Comparison of ENCODE assay signal across 13 mouse cellular contexts in the genomic region with DNA sequence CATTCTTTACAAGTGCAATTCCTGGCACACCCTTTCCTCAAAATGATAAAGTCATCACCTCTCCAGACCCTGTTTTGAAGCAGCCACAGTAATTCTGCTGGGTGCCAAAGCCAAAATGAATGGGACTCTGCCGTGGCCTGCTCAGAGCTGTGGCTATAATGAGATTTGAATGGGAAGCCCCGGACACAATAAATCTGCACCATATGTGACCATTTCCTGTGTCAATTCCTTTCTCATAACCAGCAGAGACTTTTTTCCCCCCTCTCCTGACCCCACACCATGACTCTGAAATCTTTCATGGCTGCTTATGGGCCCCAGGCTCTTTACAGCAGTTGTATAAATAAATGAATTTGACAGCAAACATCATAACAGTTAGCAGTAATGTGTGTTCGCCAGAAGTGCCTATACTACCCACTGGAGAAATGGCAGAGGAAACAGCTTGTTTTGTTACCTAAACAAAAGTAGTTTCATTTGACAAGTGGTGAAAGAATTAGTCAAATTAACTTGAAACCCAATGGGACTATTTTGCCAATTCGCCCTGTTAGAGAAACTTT.
A peak's percentile ranks its signal among the peaks of the same experiment; 100 is the strongest.
DNase-seq lines count a peak whose midpoint lies in the region; ATAC-seq lines count a peak whose summit lies in the region.
"Had no signal": no experiment of that assay in that cellular context is flagged by ENCODE, and none has a peak within 500 bp of the region (broad histone marks: within the 10 kb centered on the region; RNA-seq: fewer than 3 reads in every experiment).

No protein-coding gene starts in this region.

- H3K27ac ChIP-seq in embryonic facial prominence, embryonic 10.5 days (replicated peaks), result peak overlapping the region; percentile 27; the same call in 1 of the 2 replicates
- no peak overlapping the region for H3K27ac ChIP-seq in limb, embryonic 10.5 days
- no peak overlapping the region for H3K27ac ChIP-seq in neural tube, embryonic 12.5 days
- H3K27ac ChIP-seq: gastrocnemius, adult 2 months had no signal

- DNase-seq in embryo, embryonic 10 days (ENCODE audit: low spot score), result peak; percentile 50
- DNase-seq in embryonic facial prominence, embryonic 10.5 days (ENCODE audit: low spot score), result peak; percentile 52
- DNase-seq in limb, embryonic 10.5 days (ENCODE audit: low spot score), result peak; percentile 35
- DNase-seq in frontal cortex, postnatal 14 days (ENCODE audit: low spot score in 2 of 2), result no peak
- DNase-seq in MN1 (ENCODE audit: low spot score), result no peak
- DNase-seq in layer of hippocampus, adult 9-10 months (ENCODE audit: low spot score), result no peak
- DNase-seq: adrenal gland, postnatal 10 days; cerebellum, postnatal 14 days; gastrocnemius, adult 2 months; lung, adult 18-20 months had no signal

- H3K27me3 ChIP-seq in embryonic facial prominence, embryonic 10.5 days (replicated peaks; ENCODE audit: low read depth, poor library complexity, severe bottlenecking), result peaks cover 13% of the 10 kb centered on the region
- no peaks in the 10 kb centered on the region for H3K27me3 ChIP-seq in limb, embryonic 10.5 days (ENCODE audit: low read depth, poor library complexity, severe bottlenecking)
- no peaks in the 10 kb centered on the region for H3K27me3 ChIP-seq in neural tube, embryonic 12.5 days (replicated peaks)
- H3K27me3 ChIP-seq: CH12.LX; megakaryocyte, embryonic 14.5 days had no signal

- no peaks in the 10 kb centered on the region for H3K36me3 ChIP-seq in embryonic facial prominence, embryonic 10.5 days (replicated peaks)
- no peaks in the 10 kb centered on the region for H3K36me3 ChIP-seq in limb, embryonic 10.5 days
- H3K36me3 ChIP-seq in neural tube, embryonic 12.5 days, result no peaks in the 10 kb centered on the region

- H3K4me3 ChIP-seq in embryonic facial prominence, embryonic 10.5 days, result no peak overlapping the region
- H3K4me3 ChIP-seq in limb, embryonic 10.5 days, result no peak overlapping the region
- no peak overlapping the region for H3K4me3 ChIP-seq in neural tube, embryonic 12.5 days
- H3K4me3 ChIP-seq: gastrocnemius, adult 2 months; megakaryocyte, embryonic 14.5 days had no signal

- no peak overlapping the region for H3K4me2 ChIP-seq in neural tube, embryonic 12.5 days (replicated peaks)

- peak; percentile 60; the same call in 1 of the 2 replicates for ATAC-seq in neural tube, embryonic 12.5 days (ENCODE audit: low FRiP score, low read depth)

- H3K9me3 ChIP-seq in embryonic facial prominence, embryonic 10.5 days, result no peaks in the 10 kb centered on the region
- H3K9me3 ChIP-seq in limb, embryonic 10.5 days (replicated peaks), result no peaks in the 10 kb centered on the region
- H3K9me3 ChIP-seq in neural tube, embryonic 12.5 days, result no peaks in the 10 kb centered on the region
- H3K9me3 ChIP-seq: megakaryocyte, embryonic 14.5 days had no signal

- H3K9ac ChIP-seq in neural tube, embryonic 12.5 days, result no peak overlapping the region

- 24% methylated on average over 4 of the region's 4 CpGs for WGBS in embryonic facial prominence, embryonic 10.5 days
- 20% methylated on average over 4 of the region's 4 CpGs for WGBS in limb, embryonic 10.5 days
- 28% methylated on average over 4 of the region's 4 CpGs for WGBS in neural tube, embryonic 12.5 days

- peaks cover 35% of the 10 kb centered on the region for H3K4me1 ChIP-seq in embryonic facial prominence, embryonic 10.5 days
- H3K4me1 ChIP-seq in limb, embryonic 10.5 days, result peaks cover 32% of the 10 kb centered on the region
- peaks cover 5% of the 10 kb centered on the region; the same call in 1 of the 2 replicates for H3K4me1 ChIP-seq in neural tube, embryonic 12.5 days
- H3K4me1 ChIP-seq: megakaryocyte, embryonic 14.5 days had no signal

Comparison
In these comparisons a context has a peak if more than half of its experiments do, and no peak if none do; other contexts are left out.
1. DNase-seq: peak in embryo, embryonic 10 days (single experiment), embryonic facial prominence, embryonic 10.5 days (single experiment) and limb, embryonic 10.5 days (single experiment); none in frontal cortex, postnatal 14 days (0 of 2), MN1 (single experiment) and layer of hippocampus, adult 9-10 months (single experiment).